Mouse (Mus musculus): ENCODE data around the gene Ocln. TPM values are rescaled to one million over a fixed set of nuclear protein-coding genes. Genes with fewer than 3 reads are reported as not detected.

The Ocln gene
- polyA plus RNA-seq (2012; rRNA removed) = 15.0 and 21.3 TPM in 2 replicates

DNA sequence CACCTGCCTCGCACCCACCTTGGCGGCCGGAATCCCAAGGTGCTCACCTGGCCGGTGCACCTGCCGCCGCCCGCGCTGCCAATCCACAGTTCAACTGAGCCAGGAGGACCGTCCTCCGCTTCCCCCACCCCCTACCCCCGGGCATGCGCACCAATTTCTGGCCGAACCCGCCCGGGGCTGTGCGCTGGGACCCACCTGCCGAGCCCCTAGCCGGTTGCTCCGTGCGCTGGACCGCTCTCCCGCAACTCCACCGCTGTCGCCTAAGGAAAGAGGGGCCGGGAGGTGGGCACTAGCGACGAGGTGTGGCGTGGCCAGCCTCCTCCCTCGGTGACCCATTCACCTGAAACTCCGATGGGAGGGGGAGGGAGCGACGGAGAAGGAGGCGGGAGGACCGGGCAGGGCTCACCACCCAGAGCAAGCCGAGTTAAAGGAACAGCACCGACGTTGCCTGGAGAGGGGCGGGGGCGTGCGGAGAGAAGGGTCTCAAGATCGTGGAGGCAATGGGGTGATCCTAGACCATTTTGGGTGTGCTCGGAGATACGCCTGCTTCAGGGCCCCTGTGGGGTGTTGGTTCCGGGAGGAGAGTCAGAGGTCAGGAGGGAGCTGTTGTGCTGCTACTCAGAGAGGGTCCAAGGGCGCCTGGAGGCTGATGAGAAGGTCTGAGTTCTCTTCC lies at the start of gene Ocln:
Gene Ocln, minus strand, starts transcription at position 350 of the 673 bp plus-strand sequence.
- under 1% methylated on average over 45 of the region's 45 CpGs for WGBS
- TF ChIP-seq CTCF (IDR thresholded peaks at IDR 0.05; ENCODE audit: insufficient read depth, low read length) (no peak), POLR2A (IDR thresholded peaks at IDR 0.05; ENCODE audit: borderline replicate concordance, extremely low read depth, low read depth, low read length) (0 out of 2 replicates have a peak, but pooled peaks have one; percentile 14)
- DNase-seq = peak; percentile 85
- peak within 1 kb of the TSS; percentile 65 for H3K4me3 ChIP-seq (replicated peaks; ENCODE audit: extremely low read depth, low read depth, low read length)
- peaks cover 2% of the 10 kb centered on the region; the same call in 1 of the 2 replicates for H3K4me1 ChIP-seq (ENCODE audit: control insufficient read depth, insufficient read depth, low read length)

DNA sequence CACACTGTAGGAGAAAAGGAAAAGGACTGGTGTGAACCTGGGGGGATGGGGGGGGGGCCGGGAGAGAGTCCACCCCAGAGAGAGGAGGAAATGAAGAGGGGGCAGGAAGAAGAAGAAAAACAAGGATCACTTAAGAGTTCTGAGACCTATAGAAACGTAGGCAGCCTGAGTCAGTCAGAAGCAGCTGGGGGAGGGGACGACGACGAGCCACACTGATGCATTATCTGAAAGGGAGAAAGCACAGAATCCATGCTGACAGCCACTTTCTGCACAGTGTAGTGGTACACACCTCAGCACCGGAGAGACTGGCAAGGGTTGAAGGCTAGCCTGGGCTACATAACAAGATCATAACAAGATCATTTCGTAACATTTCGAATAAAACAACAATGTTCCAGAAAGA lies 48.5 kb upstream of the Ocln start:
- DNase-seq = no peak
- TF ChIP-seq CTCF (IDR thresholded peaks at IDR 0.05; ENCODE audit: insufficient read depth, low read length) (no peak), POLR2A (IDR thresholded peaks at IDR 0.05; ENCODE audit: borderline replicate concordance, extremely low read depth, low read depth, low read length) (no peak)
- 49% methylated on average over 8 of the region's 8 CpGs for WGBS
- Histone ChIP-seq H3K4me1 (ENCODE audit: control insufficient read depth, insufficient read depth, low read length) (no peaks in the 10 kb centered on the region), H3K4me3 (replicated peaks; ENCODE audit: extremely low read depth, low read depth, low read length) (no peak overlapping the region)

DNA sequence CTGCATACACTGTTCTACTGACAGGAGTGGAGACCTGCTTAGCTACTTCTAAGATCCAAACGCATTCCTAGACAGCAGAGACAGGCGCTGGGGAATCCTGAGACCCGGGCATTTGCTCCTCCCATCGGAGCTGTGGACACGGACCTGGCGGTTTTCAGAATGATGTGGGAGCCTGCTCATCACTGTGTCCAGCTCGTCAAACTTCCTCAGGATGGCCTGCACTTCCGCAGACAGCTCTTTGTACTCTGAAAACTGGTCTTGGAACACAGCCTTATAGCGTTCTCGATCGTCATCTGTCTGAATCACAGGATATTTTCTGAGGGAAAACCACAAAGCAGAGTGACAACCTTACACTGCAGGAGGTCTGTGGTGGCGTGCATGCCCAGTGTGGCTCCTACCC lies 47.8 kb upstream of the Ocln start:
- WGBS = 56% methylated on average over 12 of the region's 12 CpGs
- TF ChIP-seq CTCF (IDR thresholded peaks at IDR 0.05; ENCODE audit: insufficient read depth, low read length) (no peak), POLR2A (IDR thresholded peaks at IDR 0.05; ENCODE audit: borderline replicate concordance, extremely low read depth, low read depth, low read length) (no peak)
- DNase-seq = no peak
- Histone ChIP-seq H3K4me3 (replicated peaks; ENCODE audit: extremely low read depth, low read depth, low read length) (no peak overlapping the region), H3K4me1 (ENCODE audit: control insufficient read depth, insufficient read depth, low read length) (no peaks in the 10 kb centered on the region)

DNA sequence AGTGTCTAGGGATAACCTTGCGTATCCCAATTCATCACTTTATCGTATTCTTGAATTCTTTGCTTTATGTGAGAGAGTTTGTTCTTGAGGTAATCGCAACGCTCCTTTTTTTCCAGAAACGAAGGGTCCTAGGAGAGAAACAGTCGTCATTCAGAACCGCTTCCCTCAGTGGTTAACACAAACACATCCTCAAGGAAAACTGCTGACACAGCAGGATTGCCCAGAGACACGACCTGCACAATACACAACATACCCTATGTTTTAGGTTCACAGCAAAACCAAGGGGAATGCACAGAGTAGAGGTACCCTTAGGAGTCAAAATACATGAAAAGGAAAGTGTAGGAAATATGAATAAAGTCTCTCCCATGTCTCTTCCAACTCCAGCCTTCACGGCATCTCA lies 44.8 kb upstream of the Ocln start:
- 83% methylated on average over 9 of the region's 9 CpGs for WGBS
- Histone ChIP-seq H3K4me1 (ENCODE audit: control insufficient read depth, insufficient read depth, low read length) (no peaks in the 10 kb centered on the region), H3K4me3 (replicated peaks; ENCODE audit: extremely low read depth, low read depth, low read length) (no peak overlapping the region)
- DNase-seq = no peak
- TF ChIP-seq POLR2A (IDR thresholded peaks at IDR 0.05; ENCODE audit: borderline replicate concordance, extremely low read depth, low read depth, low read length) (no peak), CTCF (IDR thresholded peaks at IDR 0.05; ENCODE audit: insufficient read depth, low read length) (no peak)

DNA sequence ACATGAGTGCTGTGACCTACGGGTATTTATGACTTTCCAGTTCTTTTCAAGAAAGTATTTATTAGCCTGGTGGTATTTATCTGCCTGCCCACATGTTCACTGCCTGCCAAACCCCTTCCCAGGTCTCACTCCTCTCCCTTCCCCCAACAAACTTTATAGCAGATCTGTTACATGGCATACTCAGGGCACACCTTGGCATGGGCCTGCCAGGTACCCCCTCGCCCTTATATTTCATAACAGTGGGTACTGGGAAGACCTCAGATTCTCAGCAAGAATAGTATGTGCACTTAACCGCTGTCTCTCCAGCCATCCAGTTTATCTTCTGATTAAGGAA lies 43.0 kb upstream of the Ocln start:
- no peak for DNase-seq
- TF ChIP-seq POLR2A (IDR thresholded peaks at IDR 0.05; ENCODE audit: borderline replicate concordance, extremely low read depth, low read depth, low read length) = no peak
- TF ChIP-seq CTCF (IDR thresholded peaks at IDR 0.05; ENCODE audit: insufficient read depth, low read length) = no peak
- whole genome bisulfite sequencing = 86% methylated on average over 3 of the region's 3 CpGs
- no peaks in the 10 kb centered on the region for H3K4me1 ChIP-seq (ENCODE audit: control insufficient read depth, insufficient read depth, low read length)
- H3K4me3 ChIP-seq (replicated peaks; ENCODE audit: extremely low read depth, low read depth, low read length) = no peak overlapping the region

DNA sequence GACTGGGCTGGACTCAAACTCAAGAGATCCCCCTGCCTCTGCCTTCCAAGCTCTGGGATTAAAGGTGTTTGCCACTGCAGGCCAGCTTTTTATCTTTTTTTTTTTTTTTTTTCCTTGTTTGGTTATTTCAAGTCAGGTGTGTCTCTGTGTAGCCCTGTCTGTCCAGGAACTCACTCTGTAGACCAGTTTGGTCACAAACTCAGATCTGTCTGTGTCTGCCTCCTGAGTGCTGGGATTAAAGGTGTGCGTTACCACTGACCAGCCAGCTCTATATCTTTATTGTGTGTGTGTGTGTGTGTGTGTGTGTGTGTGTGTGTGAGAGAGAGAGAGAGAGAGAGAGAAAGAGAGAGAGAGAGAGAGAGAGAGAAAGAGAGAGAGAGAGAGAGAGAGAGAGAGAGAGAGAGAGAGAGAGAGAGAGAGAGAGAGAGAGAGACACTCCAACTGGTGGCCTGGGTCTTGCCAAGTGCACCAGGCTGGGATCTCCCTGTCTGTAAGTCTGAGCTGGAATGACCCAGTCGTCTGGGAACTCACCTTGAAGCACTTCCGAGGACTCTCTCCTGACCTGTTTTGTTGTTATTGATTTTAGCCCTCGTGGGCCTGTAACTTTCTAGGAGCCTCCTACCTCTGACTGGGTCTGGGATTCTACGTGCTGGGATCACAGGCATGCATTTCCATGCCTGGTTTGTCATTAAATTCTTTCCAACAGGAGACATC lies 42.5 kb upstream of the Ocln start:
- 74% methylated on average over 5 of the region's 5 CpGs for WGBS
- H3K4me1 ChIP-seq (ENCODE audit: control insufficient read depth, insufficient read depth, low read length) = no peaks in the 10 kb centered on the region
- no peak for TF ChIP-seq CTCF (IDR thresholded peaks at IDR 0.05; ENCODE audit: insufficient read depth, low read length)
- TF ChIP-seq POLR2A (IDR thresholded peaks at IDR 0.05; ENCODE audit: borderline replicate concordance, extremely low read depth, low read depth, low read length) = no peak
- no peak for DNase-seq
- H3K4me3 ChIP-seq (replicated peaks; ENCODE audit: extremely low read depth, low read depth, low read length) = no peak overlapping the region

DNA sequence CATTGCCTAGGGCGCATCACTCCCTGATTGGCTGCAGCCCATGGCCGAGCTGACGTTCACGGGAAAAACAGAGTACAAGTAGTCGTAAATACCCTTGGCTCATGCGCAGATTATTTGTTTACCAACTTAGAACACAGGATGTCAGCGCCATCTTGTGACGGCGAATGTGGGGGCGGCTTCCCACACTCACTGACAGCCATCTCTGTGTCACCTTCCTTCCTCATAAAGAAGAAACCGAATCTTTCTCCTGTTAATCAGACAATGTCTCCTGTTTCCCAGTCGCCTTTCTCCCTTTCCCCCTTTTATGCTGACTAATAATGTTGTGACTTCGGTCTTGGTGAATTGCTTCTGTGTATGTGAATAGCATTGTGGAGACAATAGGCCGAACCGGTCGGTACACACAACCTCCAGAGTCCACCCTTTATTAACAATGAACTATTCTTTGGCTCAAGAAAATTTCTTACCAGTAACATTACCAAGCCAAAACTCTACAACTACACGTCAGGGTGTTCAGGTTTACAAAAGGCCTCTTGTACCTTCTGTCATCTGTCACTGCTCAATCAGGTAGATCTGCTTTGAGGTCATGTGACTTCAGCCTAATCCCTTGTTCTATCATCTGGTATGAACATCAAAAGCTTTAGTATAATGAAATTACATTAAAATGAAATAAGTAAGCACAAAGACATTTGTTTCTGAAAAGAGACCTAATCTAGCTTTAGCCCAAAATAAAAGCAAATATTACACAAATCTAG lies 41.7 kb upstream of the Ocln start:
- 20% methylated on average over 12 of the region's 17 CpGs for WGBS
- TF ChIP-seq CTCF (IDR thresholded peaks at IDR 0.05; ENCODE audit: insufficient read depth, low read length) (no peak), POLR2A (IDR thresholded peaks at IDR 0.05; ENCODE audit: borderline replicate concordance, extremely low read depth, low read depth, low read length) (no peak)
- H3K4me1 ChIP-seq (ENCODE audit: control insufficient read depth, insufficient read depth, low read length) = no peaks in the 10 kb centered on the region
- H3K4me3 ChIP-seq (replicated peaks; ENCODE audit: extremely low read depth, low read depth, low read length) = peak overlapping the region; percentile 38
- DNase-seq = no peak

DNA sequence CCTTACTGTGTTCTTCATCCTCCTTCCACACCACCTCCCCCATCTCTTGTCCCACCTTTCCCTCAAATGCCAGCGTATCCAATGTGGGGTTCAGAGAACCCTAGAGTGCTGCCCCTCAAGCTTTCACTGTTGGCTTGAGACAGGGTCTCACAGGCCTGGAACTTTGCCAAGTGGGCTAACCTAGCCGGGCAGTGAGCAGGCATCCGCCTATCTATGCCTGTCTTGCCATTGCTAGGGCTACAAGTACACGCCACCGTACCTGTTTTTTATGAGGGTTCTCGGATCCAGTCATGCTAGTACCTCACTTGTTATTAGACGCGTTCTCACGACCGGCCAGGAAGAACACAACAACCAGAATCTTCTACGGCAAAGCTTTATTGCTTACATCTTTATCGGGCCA lies 36.1 kb upstream of the Ocln start:
- H3K4me3 ChIP-seq (replicated peaks; ENCODE audit: extremely low read depth, low read depth, low read length) = peak overlapping the region; percentile 70
- WGBS = 83% methylated on average over 12 of the region's 12 CpGs
- TF ChIP-seq CTCF (IDR thresholded peaks at IDR 0.05; ENCODE audit: insufficient read depth, low read length) = no peak
- TF ChIP-seq POLR2A (IDR thresholded peaks at IDR 0.05; ENCODE audit: borderline replicate concordance, extremely low read depth, low read depth, low read length) = no peak
- no peak for DNase-seq
- H3K4me1 ChIP-seq (ENCODE audit: control insufficient read depth, insufficient read depth, low read length) = no peaks in the 10 kb centered on the region

DNA sequence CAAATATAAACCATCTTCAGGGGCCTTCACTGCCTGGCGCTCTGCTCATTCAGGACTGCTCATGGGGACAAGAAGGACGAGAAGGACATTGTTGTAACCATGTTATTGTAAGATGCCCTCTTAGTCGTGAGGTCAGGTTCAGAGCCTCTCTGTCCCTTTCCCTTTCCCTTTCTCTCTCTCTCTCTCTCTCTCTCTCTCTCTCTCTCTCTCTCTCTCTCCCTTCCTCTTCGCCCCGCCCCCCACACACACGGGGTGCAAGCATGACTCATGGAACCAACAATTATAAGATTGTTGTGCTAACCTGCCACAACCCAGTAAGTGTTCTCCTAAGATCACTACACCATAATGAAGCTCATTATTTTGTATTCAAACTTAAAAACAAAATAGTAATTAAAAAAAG lies 29.6 kb upstream of the Ocln start:
- DNase-seq = no peak
- WGBS = 34% methylated on average over 6 of the region's 6 CpGs
- no peak overlapping the region for H3K4me3 ChIP-seq (replicated peaks; ENCODE audit: extremely low read depth, low read depth, low read length)
- H3K4me1 ChIP-seq (ENCODE audit: control insufficient read depth, insufficient read depth, low read length) = peaks cover 10% of the 10 kb centered on the region
- TF ChIP-seq POLR2A (IDR thresholded peaks at IDR 0.05; ENCODE audit: borderline replicate concordance, extremely low read depth, low read depth, low read length) (no peak), CTCF (IDR thresholded peaks at IDR 0.05; ENCODE audit: insufficient read depth, low read length) (no peak)

All from lung, adult 2 months (tissue).